Mouse (Mus musculus) c-Kit-positive CD71-positive TER-119-positive erythroid progenitor cells, embryonic 14.5 days (primary cell): ENCODE measurements around the gene Tekt2.
A peak's percentile ranks its signal among the peaks of the same experiment; 100 is the strongest.

ENCODE experiments used
- DNase-seq: peaks from one replicate; pipeline ENCODE4 v3.0.0-alpha.2; 2013; ENCODE audit warnings: low spot score

Tekt2 gene

GRCm38 (mm10) chr4:126325281-126325861, at the start of gene Tekt2:
Gene Tekt2 (minus strand): TSS chr4:126325688.
- peak; percentile 39 for DNase-seq

GRCm38 (mm10) chr4:126371497-126371896, 46.0 kb upstream of the Tekt2 start:
- no peak for DNase-seq

- no peak for DNase-seq
Measured at GRCm38 (mm10) chr4:126360069-126360468, 34.6 kb upstream of the Tekt2 start.

GRCm38 (mm10) chr4:126343451-126343850, 18.0 kb upstream of the Tekt2 start:
- no peak for DNase-seq

GRCm38 (mm10) chr4:126339461-126339860, 14.0 kb upstream of the Tekt2 start:
- DNase-seq: no peak

GRCm38 (mm10) chr4:126332358-126332757, 6.9 kb upstream of the Tekt2 start:
- DNase-seq: peak; percentile 40

GRCm38 (mm10) chr4:126331751-126332150, 6.3 kb upstream of the Tekt2 start:
- no peak for DNase-seq

- no peak for DNase-seq
Measured at GRCm38 (mm10) chr4:126330295-126330694, 4.8 kb upstream of the Tekt2 start.

- DNase-seq: no peak
Measured at GRCm38 (mm10) chr4:126326036-126326435, 548 bp upstream of the Tekt2 start.

- DNase-seq: no peak
Measured at GRCm38 (mm10) chr4:126324861-126325260, 627 bp downstream of the Tekt2 start.

GRCm38 (mm10) chr4:126322646-126323045, 2.8 kb downstream of the Tekt2 start:
- no peak for DNase-seq

GRCm38 (mm10) chr4:126321854-126322511, 3.5 kb downstream of the Tekt2 start:
- DNase-seq: no peak

- peak; percentile 96 for DNase-seq
Measured at GRCm38 (mm10) chr4:126321111-126321853, 4.2 kb downstream of the Tekt2 start, which contains the start of gene Adprhl2. Gene Adprhl2 (minus strand): TSS chr4:126321703.

GRCm38 (mm10) chr4:126319806-126320205, 5.7 kb downstream of the Tekt2 start:
- no peak for DNase-seq

GRCm38 (mm10) chr4:126316443-126317040, 8.9 kb downstream of the Tekt2 start:
- no peak for DNase-seq

GRCm38 (mm10) chr4:126315931-126316330, 9.6 kb downstream of the Tekt2 start:
- DNase-seq: no peak

GRCm38 (mm10) chr4:126314393-126314792, 11.1 kb downstream of the Tekt2 start:
- DNase-seq: no peak

GRCm38 (mm10) chr4:126313202-126313601, 12.3 kb downstream of the Tekt2 start:
- DNase-seq: no peak

GRCm38 (mm10) chr4:126311566-126312200, 13.8 kb downstream of the Tekt2 start:
- no peak for DNase-seq

- DNase-seq: no peak
Measured at GRCm38 (mm10) chr4:126310344-126310743, 15.1 kb downstream of the Tekt2 start.

GRCm38 (mm10) chr4:126309922-126310309, 15.6 kb downstream of the Tekt2 start:
- DNase-seq: peak; percentile 68
